18 mouse cellular contexts compared by ENCODE assay signal in the genomic region with DNA sequence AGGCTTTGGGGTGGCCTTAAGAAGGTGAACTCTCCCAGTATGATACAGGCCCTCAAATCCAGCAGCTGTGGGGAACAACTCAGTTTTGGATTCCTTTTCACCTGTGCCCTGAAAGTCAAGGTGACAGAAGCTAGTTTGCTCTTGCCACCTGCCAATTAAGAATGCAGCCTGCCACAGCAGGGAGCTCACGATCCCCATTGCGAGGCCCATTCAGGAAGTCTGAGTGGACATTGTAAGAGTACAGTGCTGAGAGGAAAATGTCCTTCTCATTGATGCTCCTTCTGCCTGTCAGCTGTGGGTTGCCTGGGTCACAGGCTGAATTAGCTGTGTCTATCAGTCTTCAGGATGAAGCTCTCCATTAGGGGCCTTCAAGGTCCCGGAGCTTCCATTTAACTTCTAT. TPM values are rescaled to one million over a fixed set of nuclear protein-coding genes. Genes with fewer than 3 reads are reported as not detected.
DNase-seq lines count a peak whose midpoint lies in the region; ATAC-seq lines count a peak whose summit lies in the region.
"Had no signal": no experiment of that assay in that cellular context is flagged by ENCODE, and none has a peak within 500 bp of the region (broad histone marks: within the 10 kb centered on the region; RNA-seq: fewer than 3 reads in every experiment).

No protein-coding gene starts in this region.

- WGBS in heart, embryonic 12.5 days: 70% methylated on average over 3 of the region's 3 CpGs
- WGBS in midbrain, embryonic 11.5 days: 75% methylated on average over 3 of the region's 3 CpGs
- 71% methylated on average over 3 of the region's 3 CpGs for WGBS in midbrain, embryonic 13.5 days

- H3K4me3 ChIP-seq in heart, embryonic 12.5 days: no peak overlapping the region
- H3K4me3 ChIP-seq in midbrain, embryonic 11.5 days (ENCODE audit: low read depth, low read length): no peak overlapping the region
- H3K4me3 ChIP-seq in midbrain, embryonic 13.5 days (replicated peaks): no peak overlapping the region
- H3K4me3 ChIP-seq: embryonic facial prominence, embryonic 15.5 days; forebrain, embryonic 15.5 days; heart, adult 2 months had no signal

- ATAC-seq in heart, embryonic 12.5 days (ENCODE audit: insufficient number of reproducible peaks, low FRiP score): no peak
- ATAC-seq in midbrain, embryonic 11.5 days (ENCODE audit: low FRiP score): no peak
- ATAC-seq in midbrain, embryonic 13.5 days: no peak
- ATAC-seq: forebrain, embryonic 15.5 days; hindbrain, embryonic 16.5 days had no signal

- H3K27ac ChIP-seq in heart, embryonic 12.5 days (ENCODE audit: poor library complexity, severe bottlenecking): 0 out of 2 replicates have a peak overlapping the region, but pooled peaks have one; percentile 7
- no peak overlapping the region for H3K27ac ChIP-seq in midbrain, embryonic 11.5 days (ENCODE audit: low read depth, low read length)
- no peak overlapping the region for H3K27ac ChIP-seq in midbrain, embryonic 13.5 days
- H3K27ac ChIP-seq: embryonic facial prominence, embryonic 15.5 days; forebrain, embryonic 15.5 days; heart, adult 2 months had no signal

- no peaks in the 10 kb centered on the region for H3K27me3 ChIP-seq in heart, embryonic 12.5 days (replicated peaks)
- H3K27me3 ChIP-seq in midbrain, embryonic 11.5 days (ENCODE audit: control insufficient read depth, insufficient read depth, low read length): no peaks in the 10 kb centered on the region
- no peaks in the 10 kb centered on the region for H3K27me3 ChIP-seq in midbrain, embryonic 13.5 days
- H3K27me3 ChIP-seq: CH12.LX; embryonic facial prominence, embryonic 15.5 days; forebrain, embryonic 15.5 days had no signal

- H3K4me2 ChIP-seq in heart, embryonic 12.5 days: no peak overlapping the region
- H3K4me2 ChIP-seq in midbrain, embryonic 11.5 days: no peak overlapping the region
- H3K4me2 ChIP-seq in midbrain, embryonic 13.5 days (replicated peaks): no peak overlapping the region
- H3K4me2 ChIP-seq: embryonic facial prominence, embryonic 15.5 days; forebrain, embryonic 15.5 days had no signal

- H3K9ac ChIP-seq in heart, embryonic 12.5 days: no peak overlapping the region
- no peak overlapping the region for H3K9ac ChIP-seq in midbrain, embryonic 11.5 days (ENCODE audit: low read length)
- no peak overlapping the region for H3K9ac ChIP-seq in midbrain, embryonic 13.5 days (replicated peaks)
- H3K9ac ChIP-seq: embryonic facial prominence, embryonic 15.5 days; forebrain, embryonic 15.5 days had no signal

- H3K9me3 ChIP-seq in heart, embryonic 12.5 days (replicated peaks): no peaks in the 10 kb centered on the region
- no peaks in the 10 kb centered on the region for H3K9me3 ChIP-seq in midbrain, embryonic 11.5 days (ENCODE audit: control insufficient read depth, low read length)
- no peaks in the 10 kb centered on the region for H3K9me3 ChIP-seq in midbrain, embryonic 13.5 days
- H3K9me3 ChIP-seq: embryonic facial prominence, embryonic 15.5 days; forebrain, embryonic 15.5 days had no signal

- H3K4me1 ChIP-seq in heart, embryonic 12.5 days (replicated peaks): peaks cover 47% of the 10 kb centered on the region
- H3K4me1 ChIP-seq in midbrain, embryonic 11.5 days (ENCODE audit: control insufficient read depth, insufficient read depth, low read length): peaks cover 7% of the 10 kb centered on the region
- H3K4me1 ChIP-seq in midbrain, embryonic 13.5 days (replicated peaks): peaks cover 16% of the 10 kb centered on the region

- DNase-seq in heart, adult 8-10 months (ENCODE audit: low spot score): no peak
- peak; percentile 15 for DNase-seq in kidney, postnatal 14 days
- DNase-seq in kidney, adult 9 months: no peak
- DNase-seq in midbrain, embryonic 11.5 days (ENCODE audit: low spot score, missing footprints): peak; percentile 75
- no peak for DNase-seq in cerebellum, adult 11-12 months
- DNase-seq: adrenal gland, postnatal 25 days; cerebellum, adult 2 months; embryo, embryonic 11 days; gastrocnemius, postnatal 10 days; heart, adult 2 months; heart, postnatal 14 days; kidney, adult 11 months had no signal

- no peaks in the 10 kb centered on the region for H3K36me3 ChIP-seq in heart, embryonic 12.5 days
- H3K36me3 ChIP-seq in midbrain, embryonic 11.5 days (ENCODE audit: control insufficient read depth, insufficient read depth, low read length): no peaks in the 10 kb centered on the region
- no peaks in the 10 kb centered on the region for H3K36me3 ChIP-seq in midbrain, embryonic 13.5 days
- H3K36me3 ChIP-seq: embryonic facial prominence, embryonic 15.5 days; forebrain, embryonic 15.5 days had no signal

RNA-seq across cellular contexts. Expression of a gene that starts 49.1 kb away (rescaled TPM):
- polyA plus RNA-seq in heart, embryonic 12.5 days (2016; fragmentation: Nextera tagmentation; extraction: Ambion mirVana): 1.4 and 1.5 TPM in 2 replicates
- total RNA-seq in heart, adult 8-10 months (2022): 1 to 10 TPM; 1.6 to 2.3 (median 2.1) TPM
- 0.83 and 1.1 TPM in 2 replicates for polyA plus RNA-seq in midbrain, embryonic 11.5 days (2014; fragmentation: Nextera tagmentation; extraction: Ambion mirVana)
- polyA plus RNA-seq in midbrain, embryonic 13.5 days (2015; fragmentation: Nextera tagmentation; extraction: Ambion mirVana): 1.2 and 1.7 TPM in 2 replicates

Comparison
In these comparisons a context has a peak if more than half of its experiments do, and no peak if none do; other contexts are left out.
1. DNase-seq: peak in kidney, postnatal 14 days (single experiment) and midbrain, embryonic 11.5 days (single experiment); none in heart, adult 8-10 months (single experiment), kidney, adult 9 months (single experiment) and cerebellum, adult 11-12 months (single experiment).